Mouse (Mus musculus) small intestine, adult 2 months (tissue): ENCODE measurements around the gene Itgb5. TPM values are rescaled to one million over a fixed set of nuclear protein-coding genes. Genes with fewer than 3 reads are reported as not detected.

ENCODE experiments used
- H3K27ac ChIP-seq: fragments of 200-500 bp; 2 replicates; pipeline ENCODE4 v1.5.1; 2012; ENCODE audit warnings: low read depth, low read length, control low read depth, inconsistent platforms; ENCODE audit not compliant: insufficient read depth
- H3K27me3 ChIP-seq: fragments of 200-500 bp; 2 replicates; pipeline ENCODE4 v1.6.1; 2012; ENCODE audit warnings: mild to moderate bottlenecking, moderate library complexity, low read length, inconsistent platforms; ENCODE audit not compliant: control insufficient read depth, insufficient read depth
- H3K36me3 ChIP-seq: fragments of 200-500 bp; 2 replicates; pipeline ENCODE4 v1.6.1; 2012; ENCODE audit warnings: mild to moderate bottlenecking, low read length, control low read depth, inconsistent platforms; ENCODE audit not compliant: control insufficient read depth, insufficient read depth
- H3K4me1 ChIP-seq: fragments of 200-500 bp; 2 replicates; pipeline ENCODE4 v1.6.1; 2012; ENCODE audit warnings: low read length, inconsistent platforms, mixed read lengths; ENCODE audit not compliant: control insufficient read depth, insufficient read depth, insufficient read length
- H3K4me3 ChIP-seq: fragments of 200-500 bp; 2 replicates; pipeline ENCODE4 v1.5.1; 2012; ENCODE audit warnings: low read depth, mild to moderate bottlenecking, control low read depth, inconsistent platforms, low read length, moderate library complexity
- CTCF ChIP-seq: fragments of 200-500 bp; IDR thresholded peaks from 2 replicates; pipeline ENCODE4 v1.5.1; 2012; ENCODE audit warnings: low read depth, mild to moderate bottlenecking, control low read depth, inconsistent platforms, low read length, moderate library complexity, mixed read lengths; ENCODE audit not compliant: insufficient replicate concordance, insufficient read length; ENCODE audit errors: extremely low read depth
- POLR2A ChIP-seq: fragments of 200-500 bp; IDR thresholded peaks from 2 replicates; pipeline ENCODE4 v1.6.1; 2012; ENCODE audit warnings: low read depth, mild to moderate bottlenecking, control low read depth, inconsistent platforms, low read length, moderate library complexity
- WGBS: fragments of 180-500 bp; shearing (Covaris S2); methylation state at CpG from one replicate; pipeline ENCODE4 v1.1.7; 2018; 5-methylcytosine and 5-hydroxymethylcytosine counted together
- polyA plus RNA-seq: library from polyadenylated mRNA; depleted of rRNA; stranded (reverse); fragments of >200 nt; gene quantifications from 2 replicates; pipeline ENCODE4 v1.2.3, GENCODE M21; 2012

Itgb5 gene
- polyA plus RNA-seq, 1 experiment = 80.3 TPM

DNA sequence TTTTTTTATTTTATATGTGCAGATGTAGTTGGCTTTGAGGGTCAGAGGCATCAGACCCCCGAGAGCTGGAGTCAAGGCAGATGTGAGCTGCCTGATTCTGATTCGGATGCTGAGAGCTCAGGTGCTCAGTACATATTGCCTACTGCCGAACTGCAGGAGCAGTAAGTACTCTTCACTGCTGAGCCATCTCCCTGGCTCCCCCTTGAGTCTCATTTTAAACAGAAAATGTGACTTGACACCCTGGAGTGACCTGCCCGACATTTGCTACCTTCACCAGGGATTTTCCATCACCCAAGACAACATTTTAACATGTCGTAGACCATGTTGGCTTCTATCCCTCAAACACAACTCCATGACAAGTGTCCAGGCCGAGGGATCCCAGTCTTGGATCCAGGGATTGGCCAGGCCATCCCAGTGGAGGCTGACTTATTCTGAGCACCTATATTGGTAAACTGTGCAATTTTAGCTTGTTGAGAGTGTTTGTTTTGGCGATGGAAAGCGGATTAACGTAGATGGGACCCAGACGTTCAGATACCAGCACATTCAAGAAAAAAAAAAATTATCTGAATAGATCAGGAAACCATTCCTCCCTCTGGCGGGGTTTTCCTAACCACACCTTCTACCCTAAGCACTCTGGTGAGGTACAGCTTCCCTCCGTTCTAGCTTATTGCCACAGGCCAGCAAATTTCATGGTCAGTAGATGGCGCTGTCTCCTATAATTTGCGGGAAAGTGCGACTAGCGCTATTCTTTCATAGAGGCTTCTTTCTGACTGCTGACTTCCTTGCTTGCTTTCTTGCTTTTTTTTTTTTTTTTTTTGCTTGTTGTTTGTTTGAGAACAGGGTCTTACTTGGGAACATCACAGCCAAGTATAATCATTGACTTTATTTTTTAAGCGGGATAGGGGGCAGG lies 8.9 kb upstream of the Itgb5 start:
- Histone ChIP-seq H3K27ac (no peak overlapping the region), H3K27me3 (no peaks in the 10 kb centered on the region), H3K4me1 (no peaks in the 10 kb centered on the region), H3K36me3 (peaks cover 45% of the 10 kb centered on the region), H3K4me3 (no peak overlapping the region)
- 19% methylated on average over 17 of the region's 17 CpGs for WGBS
- TF ChIP-seq POLR2A = no peak
- TF ChIP-seq CTCF = peak; percentile 49; the same call in 1 of the 2 replicates

DNA sequence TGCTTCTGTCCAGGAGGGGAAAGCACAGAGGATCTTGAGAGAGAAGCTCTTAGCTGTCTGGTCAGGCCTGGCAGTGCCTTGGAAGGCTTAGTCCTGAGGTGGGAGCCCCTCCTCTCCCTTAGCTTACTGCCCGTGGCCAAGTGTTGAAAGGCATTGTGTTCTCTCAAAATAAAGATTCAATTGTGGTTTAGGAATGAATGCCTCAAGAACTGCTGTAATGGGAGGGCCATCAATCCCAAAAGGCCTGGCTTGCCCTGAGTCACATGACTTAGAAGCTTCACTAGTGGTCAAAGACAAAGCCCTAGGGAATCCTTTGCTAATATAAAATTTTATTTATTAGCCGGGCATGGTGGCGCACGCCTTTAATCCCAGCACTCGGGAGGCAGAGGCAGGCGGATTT lies 4.9 kb upstream of the Itgb5 start:
- WGBS = 94% methylated on average over 6 of the region's 6 CpGs
- no peak overlapping the region for H3K27ac ChIP-seq
- TF ChIP-seq POLR2A = no peak
- no peak for TF ChIP-seq CTCF
- no peak overlapping the region for H3K4me3 ChIP-seq
- no peaks in the 10 kb centered on the region for H3K27me3 ChIP-seq
- peaks cover 9% of the 10 kb centered on the region for H3K36me3 ChIP-seq
- H3K4me1 ChIP-seq = peaks cover 5% of the 10 kb centered on the region; the same call in 1 of the 2 replicates

DNA sequence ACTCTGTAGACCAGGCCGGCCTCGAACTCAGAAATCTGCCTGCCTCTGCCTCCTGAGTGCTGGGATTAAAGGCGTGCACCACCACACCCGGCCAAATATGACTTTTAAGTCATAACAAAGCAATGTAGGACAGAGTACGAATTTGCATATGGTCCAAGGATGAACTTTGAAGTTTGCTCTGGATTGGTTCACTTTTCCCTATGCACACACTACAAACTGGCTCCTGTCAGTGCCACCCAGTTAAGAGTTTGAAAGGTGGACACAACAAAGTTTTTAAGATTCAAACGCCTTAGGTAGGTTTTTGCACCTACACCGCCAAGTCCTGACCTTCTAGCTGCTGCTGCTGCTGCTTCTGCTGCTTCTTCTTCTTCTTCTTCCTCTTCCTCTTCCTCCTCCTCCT lies 969 bp upstream of the Itgb5 start:
- TF ChIP-seq CTCF (no peak), POLR2A (no peak)
- no peak overlapping the region for H3K27ac ChIP-seq
- H3K36me3 ChIP-seq = no peaks in the 10 kb centered on the region
- no peaks in the 10 kb centered on the region for H3K27me3 ChIP-seq
- peaks cover 5% of the 10 kb centered on the region; the same call in 1 of the 2 replicates for H3K4me1 ChIP-seq
- no peak overlapping the region for H3K4me3 ChIP-seq
- WGBS = 66% methylated on average over 7 of the region's 7 CpGs

DNA sequence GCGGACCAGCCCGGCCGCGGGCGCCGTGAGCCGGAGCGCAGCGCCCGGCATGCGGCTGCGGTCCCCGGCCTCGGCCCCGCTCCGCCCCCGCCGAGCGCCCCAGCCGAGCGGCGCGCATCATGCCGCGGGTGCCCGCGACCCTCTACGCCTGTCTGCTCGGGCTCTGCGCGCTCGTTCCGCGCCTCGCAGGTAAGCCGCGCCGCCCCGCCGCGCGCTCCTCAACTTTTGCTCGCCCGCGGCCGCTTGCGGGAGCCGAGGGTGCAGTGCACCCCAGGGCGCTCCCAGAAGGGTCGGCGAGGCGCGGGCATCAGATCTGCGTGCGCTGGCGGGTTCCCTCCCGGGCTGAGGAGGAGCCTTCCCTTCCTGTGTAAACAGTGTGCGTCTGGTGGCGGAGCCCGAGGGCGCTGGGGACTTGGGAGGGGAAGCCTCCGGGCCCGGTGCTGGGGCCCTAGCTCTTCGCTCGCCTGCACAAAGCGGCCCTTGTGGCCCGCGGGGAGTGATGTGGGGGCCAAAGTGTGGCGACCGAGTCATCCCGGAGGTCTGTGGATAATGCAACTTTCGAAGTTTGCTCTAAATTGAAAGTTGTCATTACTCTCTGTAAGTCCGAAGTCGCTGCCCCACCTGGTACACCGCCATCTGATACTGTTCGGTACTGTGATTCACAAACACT lies 512 bp downstream of the Itgb5 start:
- Histone ChIP-seq H3K27ac (peak overlapping the region; percentile 31), H3K4me1 (peaks cover 11% of the 10 kb centered on the region), H3K27me3 (no peaks in the 10 kb centered on the region), H3K4me3 (peak overlapping the region; percentile 83), H3K36me3 (no peaks in the 10 kb centered on the region)
- WGBS = under 1% methylated on average over 76 of the region's 76 CpGs
- no peak for TF ChIP-seq CTCF
- TF ChIP-seq POLR2A = no peak

DNA sequence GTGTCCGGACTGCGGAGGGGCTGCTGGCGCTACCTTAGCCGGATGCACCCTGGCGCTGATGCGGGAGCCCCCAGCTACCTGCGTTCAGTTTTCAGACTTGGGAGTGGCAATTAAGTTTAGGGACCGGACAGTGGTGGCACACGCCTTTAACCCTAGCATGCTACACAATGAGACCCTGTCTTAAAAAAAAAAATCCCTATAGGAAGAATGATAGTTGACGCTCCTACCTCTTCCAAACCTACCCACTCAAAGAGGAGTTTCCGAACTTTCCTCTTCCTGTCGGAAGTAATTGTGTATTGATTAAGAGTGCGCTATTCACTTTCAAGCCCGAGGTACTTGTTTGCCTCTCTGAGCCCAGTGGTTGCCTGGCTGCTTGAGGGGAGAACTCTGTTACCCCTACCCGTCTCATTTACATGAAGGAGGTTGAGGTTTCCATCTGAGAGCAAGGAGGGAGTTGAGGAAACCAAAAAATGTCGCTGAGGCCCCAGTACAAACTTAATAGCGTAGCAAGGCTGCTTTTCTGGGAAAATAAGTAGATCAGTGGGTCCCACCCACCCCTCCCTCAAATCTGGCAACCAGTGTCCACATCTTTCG lies 1.1 kb downstream of the Itgb5 start:
- TF ChIP-seq POLR2A (no peak), CTCF (no peak)
- no peaks in the 10 kb centered on the region for H3K27me3 ChIP-seq
- H3K4me3 ChIP-seq = peak overlapping the region; percentile 83
- 19% methylated on average over 18 of the region's 18 CpGs for WGBS
- H3K4me1 ChIP-seq = peaks cover 11% of the 10 kb centered on the region
- H3K27ac ChIP-seq = peak overlapping the region; percentile 31
- no peaks in the 10 kb centered on the region for H3K36me3 ChIP-seq

DNA sequence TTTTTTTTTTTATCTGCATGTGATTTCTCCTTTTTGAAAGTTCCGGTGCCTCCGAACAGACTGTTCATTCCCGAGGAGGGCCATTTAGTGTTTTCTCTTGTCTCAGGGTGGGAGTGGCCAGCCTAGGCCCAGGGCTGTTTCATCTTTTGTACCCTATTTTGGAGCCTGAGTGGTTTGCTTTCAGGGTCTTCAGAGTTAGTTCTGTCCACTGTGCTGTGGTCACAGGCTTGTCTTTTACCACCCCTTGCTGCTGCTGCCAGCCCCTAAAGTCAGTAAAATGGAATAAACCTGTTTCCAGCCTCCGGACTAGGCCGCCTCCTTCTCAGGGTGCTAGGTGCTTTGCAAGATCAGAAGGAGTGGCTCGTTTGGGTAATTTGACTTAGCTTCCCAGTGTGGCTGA lies 2.6 kb downstream of the Itgb5 start:
- H3K27ac ChIP-seq = no peak overlapping the region
- TF ChIP-seq POLR2A (no peak), CTCF (no peak)
- no peaks in the 10 kb centered on the region for H3K36me3 ChIP-seq
- WGBS = 82% methylated on average over 6 of the region's 6 CpGs
- no peaks in the 10 kb centered on the region for H3K27me3 ChIP-seq
- peaks cover 18% of the 10 kb centered on the region for H3K4me1 ChIP-seq
- H3K4me3 ChIP-seq = no peak overlapping the region
